Mouse (Mus musculus) layer of hippocampus, postnatal 10 days (tissue): ENCODE measurements around the gene Il2rb. TPM values are rescaled to one million over a fixed set of nuclear protein-coding genes. Genes with fewer than 3 reads are reported as not detected.

Experiments
- DNase-seq, 2 experiments: peaks; one replicate each; pipeline ENCODE4 v3.0.0; 2021; ENCODE audit warnings: low spot score in 2 of 2
- total RNA-seq, 2 experiments: library from RNA; stranded (reverse); gene quantifications; 2 replicates each; pipeline ENCODE4 v1.2.3; 2021

Gene Il2rb
- total RNA-seq, 2 experiments from 2014 or later = 0.11 TPM; not detected in 1

- DNase-seq = no peak
Observed at GRCm38 (mm10) chr15:78449131-78449530, 45.9 kb downstream of the Il2rb start.

- peak; percentile 98 to 99 for DNase-seq
Observed at GRCm38 (mm10) chr15:78447746-78448535, 47.1 kb downstream of the Il2rb start.

GRCm38 (mm10) chr15:78447121-78447520, 48.0 kb downstream of the Il2rb start:
- DNase-seq = no peak

- no peak for DNase-seq
Observed at GRCm38 (mm10) chr15:78443857-78444256, 51.2 kb downstream of the Il2rb start.

- DNase-seq = peak in 1 of 2 experiments; percentile 13
Observed at GRCm38 (mm10) chr15:78442231-78442630, 52.8 kb downstream of the Il2rb start.

GRCm38 (mm10) chr15:78438973-78439372, 56.1 kb downstream of the Il2rb start:
- DNase-seq = peak in 1 of 2 experiments; percentile 15

GRCm38 (mm10) chr15:78438505-78438904, 56.6 kb downstream of the Il2rb start:
- peak in 1 of 2 experiments; percentile 14 for DNase-seq

- DNase-seq = peak in 1 of 2 experiments; percentile 25
Observed at GRCm38 (mm10) chr15:78438018-78438394, 57.1 kb downstream of the Il2rb start.

GRCm38 (mm10) chr15:78437237-78438017, 57.6 kb downstream of the Il2rb start:
- peak in 1 of 2 experiments; percentile 50 for DNase-seq

GRCm38 (mm10) chr15:78436380-78437192, 58.5 kb downstream of the Il2rb start:
- peak; percentile 80 to 86 for DNase-seq

GRCm38 (mm10) chr15:78435681-78436080, 59.4 kb downstream of the Il2rb start:
- DNase-seq = peak in 1 of 2 experiments; percentile 25

- peak; percentile 73 to 77 for DNase-seq
Observed at GRCm38 (mm10) chr15:78434896-78435520, 60.1 kb downstream of the Il2rb start.

GRCm38 (mm10) chr15:78431541-78432121, 63.4 kb downstream of the Il2rb start:
- DNase-seq = no peak

- DNase-seq = no peak
Observed at GRCm38 (mm10) chr15:78430874-78431273, 64.2 kb downstream of the Il2rb start.

GRCm38 (mm10) chr15:78429871-78430622, 65.0 kb downstream of the Il2rb start:
- no peak for DNase-seq
